Mouse (Mus musculus): ENCODE results near the gene Cpox.

The Cpox gene

DNA sequence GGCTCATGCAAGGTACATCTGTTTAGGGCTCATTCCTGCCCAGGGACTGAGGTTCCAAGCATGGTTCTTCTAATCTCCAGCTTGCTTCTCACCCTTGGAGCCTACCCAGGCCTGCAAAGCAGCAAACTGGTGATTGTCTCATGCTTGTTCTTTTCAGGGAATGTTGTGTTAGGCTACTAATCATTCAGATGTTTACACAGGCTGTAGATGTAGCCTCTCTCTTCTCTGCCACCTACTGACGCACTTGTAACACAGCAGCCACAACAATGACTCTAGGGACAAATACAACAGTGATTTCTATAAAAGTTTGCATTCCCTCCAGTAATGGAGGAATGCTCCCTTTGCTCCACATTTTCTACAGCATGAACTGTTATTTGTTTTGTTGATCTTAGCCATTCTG is 81.2 kb downstream of the Cpox start:
- DNase-seq (ENCODE audit: extremely low spot score) = peak; percentile 4

- no peak for DNase-seq (ENCODE audit: extremely low spot score)
These were observed 86.1 kb downstream of the Cpox start for GRCm38 (mm10) chr16:58756191-58756590.

GRCm38 (mm10) chr16:58763076-58763475 is 93.0 kb downstream of the Cpox start, which contains the start of gene Olfr172:
TSS of gene Olfr172 (minus strand) at chr16:58763176.
- DNase-seq (ENCODE audit: extremely low spot score) = no peak

All from embryo, embryonic 9.5 days (tissue).